Mouse (Mus musculus) ovary, postnatal 14 days (tissue): Measurements from ENCODE around the gene Mettl27.
"Not testable (repeated sequence)": the region's sequence is repeated elsewhere in the genome, so short reads cannot be mapped to it uniquely, and the experiment has no call there.

ENCODE experiments used
- DNase-seq: peaks from one replicate; pipeline ENCODE4 v3.0.0; 2022; ENCODE audit warnings: low spot score

The Mettl27 gene

DNA sequence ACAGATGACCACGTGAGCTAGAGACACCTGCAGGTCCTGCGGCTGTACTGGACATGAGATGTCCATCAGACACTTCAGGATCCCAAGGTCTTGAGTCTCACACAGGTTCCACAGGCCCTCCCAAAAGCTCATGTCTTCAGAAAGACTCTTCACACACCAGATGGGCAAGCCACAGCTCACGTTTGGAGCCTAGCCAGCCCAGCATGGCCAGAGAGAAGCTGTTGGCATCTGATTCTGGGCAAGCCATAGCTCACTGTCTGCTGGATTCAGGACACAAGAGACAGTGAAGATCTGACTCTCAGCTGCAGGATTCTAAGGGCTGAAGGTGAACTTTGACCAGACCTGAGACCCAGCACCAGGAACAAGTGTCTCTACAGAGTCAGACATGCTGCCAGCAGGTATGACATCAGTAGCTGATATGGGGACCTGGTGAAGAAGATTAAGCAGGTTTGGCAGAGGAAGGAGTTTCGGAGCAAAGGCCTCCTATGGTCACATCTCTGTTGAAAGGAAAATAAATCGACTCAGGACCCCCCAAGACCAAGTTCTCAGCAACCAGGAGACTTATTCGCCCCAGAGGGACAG, 12.0 kb upstream of the Mettl27 start:
- no peak for DNase-seq

DNA sequence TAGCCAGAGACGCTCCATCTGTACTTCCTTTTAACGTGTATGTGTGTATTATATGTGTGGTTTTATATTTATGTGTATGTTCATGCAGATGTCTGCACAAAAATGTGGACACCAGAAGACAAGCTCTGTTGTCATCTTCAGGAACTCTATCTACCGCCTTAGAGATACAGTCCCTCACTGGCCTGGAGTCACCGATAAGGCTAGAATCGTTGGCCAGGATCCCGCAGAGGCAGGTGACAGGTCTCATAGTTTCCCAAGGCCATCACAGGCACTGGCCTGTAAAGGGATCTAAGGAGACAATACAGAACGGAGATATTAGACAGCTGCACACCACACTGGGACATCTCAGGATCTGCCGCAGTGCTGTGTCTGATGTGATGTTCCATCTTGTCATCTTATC, 11.1 kb upstream of the Mettl27 start:
- DNase-seq, result no peak

DNA sequence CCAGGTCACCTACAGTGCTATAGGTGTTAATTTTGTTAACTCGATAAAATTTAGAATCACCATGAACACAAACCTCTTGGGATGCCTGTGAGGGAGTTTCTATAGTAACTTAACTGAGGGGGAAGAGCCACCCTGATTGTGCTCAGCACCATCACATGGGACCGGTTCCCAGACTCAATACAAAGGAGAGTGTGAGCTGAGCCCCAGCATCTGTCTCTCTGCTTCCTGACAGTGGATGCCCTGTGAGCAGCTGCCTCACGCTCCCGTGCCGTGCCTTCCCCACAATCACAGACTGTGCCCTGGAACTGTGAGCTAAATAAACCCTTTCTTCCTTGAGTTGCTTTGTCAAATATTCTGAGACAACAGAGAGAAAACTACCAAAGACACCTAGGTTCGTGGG, 9.0 kb upstream of the Mettl27 start:
- DNase-seq, result no peak

DNA sequence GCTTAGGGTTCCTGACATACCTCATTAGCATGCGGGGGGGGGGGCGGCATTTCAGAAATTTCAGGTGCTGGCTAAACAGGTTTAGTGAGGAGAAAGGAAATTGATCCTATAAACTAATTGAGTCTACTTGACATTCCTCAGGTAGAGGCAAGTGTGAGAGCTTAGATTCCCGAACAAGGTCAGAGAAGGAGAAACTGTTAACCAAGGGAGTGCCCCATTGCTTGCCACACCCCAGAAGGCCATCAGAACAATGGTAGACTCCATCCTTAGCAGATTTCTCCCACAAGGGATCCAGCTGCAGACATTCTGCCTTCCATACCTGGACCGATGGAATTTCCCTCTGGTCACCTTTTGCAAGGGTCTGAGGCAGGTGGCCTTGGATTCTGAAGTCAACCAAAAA, 5.4 kb upstream of the Mettl27 start:
- DNase-seq, result no peak

DNA sequence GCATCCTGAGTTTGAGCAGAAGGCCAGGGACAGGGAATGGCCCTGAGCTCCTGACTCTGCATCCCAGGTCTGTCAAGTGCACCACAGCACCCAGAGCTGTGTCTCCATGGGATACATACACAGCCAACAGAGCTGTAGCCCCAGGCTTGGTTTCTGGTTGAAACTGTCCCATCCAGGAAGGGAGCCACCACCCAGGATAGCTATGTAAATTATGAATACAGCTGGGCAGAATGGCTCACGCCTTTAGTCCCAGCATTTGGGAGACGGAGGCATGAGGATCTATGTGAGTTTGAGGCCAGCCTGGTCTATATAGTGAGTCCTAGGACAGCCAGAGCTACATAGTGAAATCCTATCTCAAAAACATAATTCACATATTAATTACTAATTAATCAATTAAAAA, 2.2 kb upstream of the Mettl27 start:
- DNase-seq, result no peak

DNA sequence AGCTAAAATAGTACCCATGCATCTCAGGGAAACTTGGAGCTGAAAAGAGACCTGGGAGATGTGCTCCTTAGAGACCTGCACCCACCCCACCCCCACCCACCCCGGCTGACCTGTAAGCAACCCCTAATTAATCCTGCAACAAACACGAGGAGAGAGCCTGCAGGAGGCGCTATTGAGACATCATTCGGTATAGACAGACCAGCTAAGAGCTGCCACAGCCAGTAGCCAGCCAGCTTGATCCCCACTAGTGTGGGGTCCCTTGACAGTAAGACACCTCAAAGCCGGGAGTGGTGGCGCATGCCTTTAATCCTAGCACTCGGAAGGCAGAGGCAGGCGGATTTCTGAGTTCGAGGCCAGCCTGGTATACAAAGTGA, 722 bp downstream of the Mettl27 start:
- peak; percentile 45 for DNase-seq

DNA sequence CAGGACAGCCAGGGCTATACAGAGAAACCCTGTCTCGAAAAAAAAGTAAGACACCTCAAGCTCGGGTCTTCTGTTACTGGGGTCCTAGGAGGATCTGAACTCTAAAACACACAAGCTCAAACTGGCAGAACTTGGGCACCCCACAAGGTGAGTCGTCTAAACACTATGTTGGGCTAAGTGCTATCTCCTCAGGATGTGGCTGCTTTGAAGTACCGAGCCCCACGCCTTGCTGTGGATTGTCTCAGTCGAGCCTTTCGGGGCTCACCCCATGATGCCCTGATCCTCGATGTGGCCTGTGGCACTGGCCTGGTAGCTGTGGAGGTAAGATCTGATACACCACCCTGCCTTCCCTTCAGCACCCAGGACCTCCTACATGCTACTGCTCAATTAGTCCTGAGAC, 1.1 kb downstream of the Mettl27 start:
- DNase-seq, result no peak

DNA sequence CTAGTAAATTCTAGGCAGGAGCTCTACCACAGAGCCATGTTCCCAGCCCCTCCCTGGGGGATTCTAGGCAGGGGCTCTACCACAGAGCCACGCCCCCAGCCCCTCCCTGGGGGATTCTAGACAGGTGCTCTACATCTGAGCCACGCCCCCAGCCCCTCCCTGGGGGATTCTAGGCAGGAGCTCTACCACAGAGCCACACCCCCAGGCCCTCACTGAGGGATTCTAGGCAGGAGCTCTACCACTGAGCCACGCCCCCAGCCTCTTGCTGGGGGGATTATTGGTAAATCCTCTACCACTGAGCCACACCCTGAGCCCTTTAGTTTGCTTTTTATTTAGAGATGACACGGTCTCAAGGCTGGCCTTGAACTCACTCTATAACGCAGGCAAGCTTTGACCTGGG, 1.5 kb downstream of the Mettl27 start:
- not testable (repeated sequence) for DNase-seq

DNA sequence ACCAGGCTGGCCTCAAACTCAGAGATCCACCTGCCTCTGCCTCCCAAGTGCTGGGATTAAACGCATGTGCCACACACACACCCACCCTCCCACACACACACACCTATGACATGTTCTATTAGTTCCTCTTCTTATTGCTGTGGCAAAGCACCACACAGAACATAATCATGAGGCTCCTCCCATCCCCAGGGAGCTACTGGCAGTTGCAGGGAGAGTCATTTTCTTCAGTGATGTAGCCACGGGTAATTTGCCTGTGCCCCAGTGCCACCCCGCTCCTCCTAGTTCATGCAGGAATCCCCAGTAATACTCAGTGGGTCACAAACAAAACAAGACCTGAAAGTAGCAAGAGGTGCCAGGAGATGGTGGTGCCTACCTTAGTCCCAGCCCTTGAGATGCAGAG, 2.5 kb downstream of the Mettl27 start:
- DNase-seq, result no peak

DNA sequence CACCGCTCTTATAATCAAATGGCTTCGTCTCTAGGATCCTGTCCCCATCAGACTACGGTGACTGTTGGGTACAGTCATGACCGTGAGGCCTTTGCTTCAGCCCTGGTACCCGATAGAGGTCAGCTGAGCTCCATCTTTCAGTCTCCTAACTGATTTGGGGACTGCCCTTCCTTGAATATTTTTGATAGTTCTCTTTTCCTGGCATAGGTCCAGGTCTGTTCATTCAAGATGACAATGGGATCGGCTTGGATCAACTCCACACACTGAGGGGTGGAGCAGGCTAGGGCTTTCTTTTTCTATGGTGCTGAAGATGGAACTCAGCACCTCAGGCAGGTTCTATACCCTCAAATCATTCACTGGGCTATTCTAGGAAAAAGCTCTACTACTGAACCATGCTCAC, 3.9 kb downstream of the Mettl27 start:
- DNase-seq, result no peak

DNA sequence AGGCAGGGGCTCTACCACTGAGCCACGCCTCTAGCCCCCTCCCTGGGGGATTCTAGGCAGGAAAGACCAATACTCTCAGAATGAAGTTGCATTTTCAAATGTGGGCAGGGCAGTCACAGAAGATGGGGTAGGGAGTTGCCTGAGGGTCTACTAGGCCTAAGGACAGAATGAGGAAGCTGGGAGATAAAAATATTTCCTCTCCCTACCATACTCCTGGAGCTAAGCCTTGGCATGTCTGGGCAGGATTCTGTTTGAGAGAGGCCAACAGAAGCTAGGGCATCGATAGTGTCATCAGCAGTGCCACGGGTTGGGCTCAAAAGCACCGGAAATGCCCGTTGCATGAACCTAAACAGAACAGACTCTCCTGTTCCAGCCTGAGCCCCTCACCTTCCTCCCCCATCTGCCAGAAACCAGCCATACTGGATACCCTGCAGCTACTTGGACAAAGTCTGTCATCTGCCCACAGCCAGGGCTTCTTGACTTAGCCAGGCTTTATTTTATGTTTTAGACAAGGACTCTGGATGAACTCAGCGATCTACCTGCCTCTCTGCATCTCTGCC, 4.5 kb downstream of the Mettl27 start:
- DNase-seq, result no peak

DNA sequence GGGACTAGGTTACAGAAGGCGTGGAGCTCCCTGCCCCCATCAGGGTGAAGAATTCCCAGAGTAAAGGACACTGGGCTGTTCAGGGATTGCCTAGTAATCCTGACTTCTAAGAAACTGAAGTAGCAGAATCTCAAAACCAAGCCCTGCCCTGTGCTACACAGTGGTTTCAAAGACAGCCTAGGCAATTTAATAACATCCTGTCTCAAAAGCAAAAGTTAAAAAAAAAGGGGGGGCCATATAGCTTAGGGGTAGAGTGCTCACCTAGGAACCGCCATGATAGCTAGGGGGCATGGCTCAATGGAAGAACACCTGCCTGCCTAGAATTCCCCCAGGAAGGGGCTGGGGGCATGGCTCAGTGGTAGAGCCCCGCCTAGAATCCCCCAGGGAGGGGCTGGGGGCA, 6.9 kb downstream of the Mettl27 start:
- no peak for DNase-seq

DNA sequence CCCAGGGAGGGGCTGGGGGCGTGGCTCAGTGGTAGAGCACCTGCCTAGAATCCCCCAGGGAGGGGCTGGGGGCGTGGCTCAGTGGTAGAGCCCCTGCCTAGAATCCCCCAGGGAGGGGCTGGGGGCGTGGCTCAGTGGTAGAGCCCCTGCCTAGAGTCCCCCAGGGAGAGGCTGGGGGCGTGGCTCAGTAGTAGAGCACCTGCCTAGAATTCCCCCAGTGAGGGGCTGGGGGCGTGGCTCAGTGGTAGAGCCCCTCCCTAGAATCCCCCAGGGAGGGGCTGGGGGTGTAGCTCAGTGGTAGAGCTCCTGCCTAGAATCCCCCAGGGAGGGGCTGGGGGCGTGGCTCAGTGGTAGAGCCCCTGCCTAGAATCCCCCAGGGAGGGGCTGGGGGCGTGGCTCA, 7.4 kb downstream of the Mettl27 start:
- not testable (repeated sequence) for DNase-seq

DNA sequence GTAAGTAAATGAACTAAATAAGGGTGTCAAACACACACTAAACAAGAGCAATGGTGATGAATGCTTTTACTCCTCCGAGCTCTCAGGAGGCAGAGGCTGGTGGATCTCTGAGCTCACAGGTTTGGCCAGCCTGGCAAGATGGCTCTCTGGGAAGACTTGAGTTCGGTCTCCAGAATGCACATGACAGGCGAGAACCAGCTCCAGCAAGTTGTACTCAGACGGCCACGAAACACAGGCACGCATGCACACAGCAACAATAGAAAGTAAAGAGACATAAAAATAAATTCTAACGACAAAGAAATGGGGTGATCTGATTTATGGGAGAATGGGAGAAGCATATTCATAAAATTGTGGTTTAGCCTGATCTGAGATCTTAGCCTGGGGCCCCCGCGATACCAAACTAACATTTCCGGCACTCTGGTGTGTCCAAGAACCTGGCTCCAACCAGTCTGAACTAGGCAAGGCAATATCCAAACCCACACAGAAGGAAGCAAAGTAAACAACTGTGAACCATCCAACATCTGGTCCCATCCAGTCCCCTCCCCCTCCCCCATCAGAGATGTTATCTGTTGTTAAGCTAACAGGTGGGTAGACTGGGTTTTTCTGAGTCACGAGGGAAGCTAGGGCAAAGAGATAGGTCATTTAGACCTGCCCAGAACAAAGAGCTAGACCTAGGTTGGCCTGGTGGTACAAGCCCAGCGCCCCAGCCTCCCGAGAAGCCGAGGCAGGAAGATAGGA, 9.5 kb downstream of the Mettl27 start:
- DNase-seq, result no peak

DNA sequence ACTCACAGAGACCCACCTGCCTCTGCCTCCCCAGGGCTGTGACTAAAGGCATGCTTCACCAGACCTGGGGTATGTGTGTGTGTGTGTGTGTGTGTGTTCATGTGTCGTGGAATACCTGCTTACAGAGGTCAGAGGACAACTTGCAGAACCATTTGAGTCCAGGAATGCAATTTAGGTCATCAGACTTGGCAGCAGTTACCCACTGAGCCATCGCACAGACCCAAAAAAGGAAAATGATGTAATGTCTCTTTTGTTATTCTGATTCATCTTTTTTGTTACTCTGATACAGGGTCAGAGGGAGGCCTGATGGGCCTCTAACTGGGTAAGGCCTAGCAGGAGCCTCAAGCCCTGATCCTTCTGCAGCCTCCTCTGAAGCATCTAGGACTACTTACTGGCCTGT, 10.6 kb downstream of the Mettl27 start:
- no peak for DNase-seq

DNA sequence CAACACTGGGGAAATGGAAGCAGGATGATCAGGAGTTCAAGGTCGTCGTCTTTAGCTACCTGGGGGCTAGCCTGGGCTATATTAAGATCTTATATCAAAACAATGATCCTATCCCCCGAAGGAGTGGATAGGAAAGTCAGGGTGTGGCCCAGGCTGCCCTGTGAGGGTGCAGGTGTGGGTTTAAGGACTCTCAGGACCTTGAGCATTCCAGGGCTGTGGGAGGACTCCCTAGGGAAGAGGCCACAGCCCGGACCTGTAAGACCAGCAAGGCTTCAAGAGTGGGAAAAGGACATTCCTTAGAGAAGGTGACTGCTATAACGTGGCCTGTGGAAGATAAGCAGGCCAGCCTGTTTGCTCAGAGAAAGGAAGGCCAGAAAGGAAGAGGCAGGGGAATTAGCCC, 12.0 kb downstream of the Mettl27 start:
- no peak for DNase-seq

DNA sequence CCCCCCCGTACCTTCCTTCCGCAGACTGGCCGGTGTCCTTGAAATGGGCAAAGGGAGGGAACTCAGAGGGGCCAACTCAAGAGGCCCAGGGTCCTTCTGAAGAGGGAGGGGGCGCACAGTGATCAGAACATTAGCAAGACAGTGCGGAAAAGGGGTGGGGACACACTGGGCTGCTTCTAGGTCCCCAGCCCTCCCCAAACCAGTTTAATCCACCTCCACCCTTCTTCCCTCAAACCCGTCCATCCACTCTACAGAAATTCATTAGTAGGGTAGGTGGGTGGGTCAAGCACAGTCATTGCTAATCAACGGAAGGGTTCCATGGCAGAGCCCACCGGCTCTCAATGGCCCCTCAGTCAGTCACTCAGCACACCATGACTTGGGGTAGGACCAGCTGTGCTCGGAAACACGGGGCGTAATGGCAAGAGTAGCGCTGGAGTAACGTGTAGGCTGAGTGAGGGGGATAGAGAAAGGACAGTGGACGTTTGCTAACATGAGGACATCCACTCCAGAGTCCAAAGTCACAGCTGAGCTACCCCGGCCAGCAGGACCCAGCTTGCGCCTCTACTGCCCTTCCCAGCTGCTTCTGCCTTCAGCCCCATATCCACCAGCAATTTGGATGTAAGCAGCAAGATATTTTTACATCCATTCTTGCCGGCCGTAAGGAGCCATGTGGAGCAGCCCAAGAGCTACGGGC, 13.2 kb downstream of the Mettl27 start:
- no peak for DNase-seq

DNA sequence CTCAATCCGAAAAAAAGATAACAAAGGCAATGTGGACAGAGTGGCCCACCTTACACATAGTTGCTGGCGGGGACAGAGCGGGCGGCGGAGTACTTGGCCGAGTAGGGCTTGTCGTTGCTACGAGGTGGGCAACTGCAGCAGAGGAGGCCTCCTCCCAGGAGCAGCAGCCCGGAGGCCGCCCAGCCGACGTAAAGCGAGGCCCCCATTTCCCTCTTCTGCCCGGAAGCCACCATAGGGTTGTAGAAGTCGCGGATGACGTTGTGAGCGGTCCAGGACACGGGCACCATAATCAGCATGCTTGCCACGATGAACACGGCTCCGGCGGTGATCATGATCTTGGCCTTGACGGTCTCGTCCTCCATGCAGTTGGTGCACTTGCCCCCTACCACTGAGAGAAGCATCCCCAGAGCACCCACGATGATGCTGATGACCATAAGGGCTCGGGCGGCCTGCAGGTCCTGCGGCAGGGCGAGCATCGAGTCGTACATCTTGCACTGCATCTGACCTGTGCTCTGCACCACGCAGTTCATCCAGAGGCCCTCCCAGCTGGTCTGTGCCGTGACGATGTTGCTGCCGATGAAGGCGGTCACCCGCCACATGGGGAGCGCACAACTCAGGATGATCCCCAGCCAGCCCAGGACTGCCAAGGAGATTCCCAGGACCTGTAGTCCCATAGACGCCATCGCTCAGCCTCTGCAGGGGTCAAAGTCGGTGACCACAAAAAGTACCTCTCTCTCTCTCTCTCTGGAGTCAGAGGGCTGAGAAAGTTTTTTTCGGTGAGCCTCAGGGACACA, 14.1 kb downstream of the Mettl27 start:
- no peak for DNase-seq

DNA sequence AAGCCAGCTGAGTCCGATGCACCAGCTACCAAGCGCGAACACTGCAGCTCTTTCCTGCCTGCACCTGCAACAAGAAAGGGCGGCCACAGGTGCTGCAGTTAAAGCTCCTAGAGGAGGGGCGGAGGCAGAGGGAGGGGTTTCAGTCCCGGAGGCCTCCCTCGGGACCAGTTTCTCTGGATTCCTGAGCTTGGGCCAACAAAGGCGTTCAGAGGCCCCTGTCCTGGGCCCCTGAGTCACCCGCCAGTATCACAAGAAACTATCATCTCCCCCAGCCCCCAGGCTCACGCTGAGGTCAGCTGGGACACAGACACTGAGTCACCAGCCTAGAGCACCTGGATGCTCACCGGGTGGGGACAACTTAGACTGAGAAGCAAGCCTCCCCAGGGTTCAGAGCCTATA, 14.7 kb downstream of the Mettl27 start, which contains the start of gene Cldn4:
Gene Cldn4, minus strand, starts transcription at position 78 of the 399 bp plus-strand sequence.
- peak; percentile 34 for DNase-seq

DNA sequence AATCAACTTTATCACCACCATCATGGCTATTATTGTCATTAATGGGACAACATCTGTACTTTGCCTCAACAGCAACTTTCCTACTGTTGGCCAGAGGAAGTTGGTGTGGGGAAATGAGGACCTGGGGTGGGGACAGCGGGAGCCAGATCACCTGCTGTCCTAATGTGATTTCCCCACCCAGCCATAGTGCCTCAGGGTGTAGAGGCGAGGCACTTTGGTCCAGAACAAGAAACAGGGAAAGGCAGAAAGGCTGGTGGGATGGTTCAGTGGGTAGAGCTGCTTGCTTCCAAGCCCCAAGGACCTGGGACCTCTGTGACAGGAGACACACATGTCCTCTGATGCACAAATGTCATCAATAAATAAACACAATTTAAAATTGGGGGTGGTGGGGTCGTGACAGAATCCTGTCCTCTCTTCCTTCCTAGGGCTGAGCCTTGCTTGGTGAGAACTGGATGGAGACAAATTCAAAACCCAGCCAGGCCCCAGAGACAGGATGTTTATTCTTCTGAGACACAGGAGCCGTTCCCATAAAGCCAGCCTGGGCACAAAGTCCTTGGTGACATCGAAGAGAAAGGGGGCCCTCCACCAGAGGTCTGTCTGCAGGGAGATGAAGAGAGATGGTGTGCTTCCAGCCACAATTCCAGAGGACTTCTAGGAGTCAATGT, 15.4 kb downstream of the Mettl27 start:
- no peak for DNase-seq

DNA sequence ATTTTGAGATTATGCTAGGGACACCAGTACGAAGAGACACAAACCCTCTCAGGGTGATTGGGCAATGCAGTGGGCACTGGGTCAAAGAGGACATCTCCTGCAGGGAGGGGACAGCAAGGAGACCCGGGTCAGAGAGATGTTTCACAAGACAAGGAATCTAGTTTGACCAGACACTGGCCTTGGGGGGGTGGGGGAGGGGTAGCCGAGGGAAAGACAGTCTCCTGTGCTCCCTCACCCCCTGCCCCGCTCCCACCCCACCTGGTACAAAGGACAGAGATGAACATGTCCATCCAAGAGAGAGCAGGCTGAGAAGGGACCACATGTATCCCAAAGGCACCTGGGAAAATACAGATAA, 15.9 kb downstream of the Mettl27 start:
- no peak for DNase-seq
